Mouse (Mus musculus) hindbrain, embryonic 13.5 days (tissue): ENCODE results near the gene Arhgap6. TPM values are rescaled to one million over a fixed set of nuclear protein-coding genes. Genes with fewer than 3 reads are reported as not detected.

Experiments
- ATAC-seq: fragments of 200-750 bp; cut with Nextera tagmentation; 2 replicates; pipeline ENCODE4 v1.8.0; 2017; ENCODE audit warnings: moderate TSS enrichment; ENCODE audit not compliant: low FRiP score
- H3K27ac ChIP-seq: fragments of 300-500 bp; sonication (generic); 2 replicates; pipeline ENCODE4 v1.5.1; 2015; ENCODE audit warnings: inconsistent platforms, mild to moderate bottlenecking, moderate library complexity
- H3K27me3 ChIP-seq: fragments of 300-500 bp; sonication (generic); 2 replicates; pipeline ENCODE4 v1.6.1; 2015; ENCODE audit warnings: mild to moderate bottlenecking, inconsistent platforms
- H3K36me3 ChIP-seq: fragments of 300-500 bp; sonication (generic); 2 replicates; pipeline ENCODE4 v1.6.1; 2015; ENCODE audit warnings: mild to moderate bottlenecking, inconsistent platforms
- H3K4me1 ChIP-seq: fragments of 300-500 bp; sonication (generic); replicated peaks from 2 replicates; pipeline ENCODE4 v1.6.1; 2015; ENCODE audit warnings: inconsistent platforms
- H3K4me2 ChIP-seq: fragments of 300-500 bp; sonication (generic); 2 replicates; pipeline ENCODE4 v1.6.1; 2015; ENCODE audit warnings: inconsistent platforms, mild to moderate bottlenecking, moderate library complexity
- H3K4me3 ChIP-seq: fragments of 300-500 bp; sonication (generic); 2 replicates; pipeline ENCODE4 v1.5.1; 2015; ENCODE audit warnings: mild to moderate bottlenecking, inconsistent platforms
- H3K9ac ChIP-seq: fragments of 300-500 bp; sonication (generic); 2 replicates; pipeline ENCODE4 v1.6.1; 2015; ENCODE audit warnings: mild to moderate bottlenecking, inconsistent platforms
- H3K9me3 ChIP-seq: fragments of 300-500 bp; sonication (generic); 2 replicates; pipeline ENCODE4 v1.6.1; 2016; ENCODE audit warnings: inconsistent platforms
- WGBS: fragments of 180-500 bp; shearing (Covaris S2); methylation state at CpG from one replicate; pipeline ENCODE4 v1.1.7; 2015; 5-methylcytosine and 5-hydroxymethylcytosine counted together
- polyA plus RNA-seq: library from polyadenylated mRNA; unstranded; fragments of >200 nt; fragmentation: Nextera tagmentation; extraction: Ambion mirVana; gene quantifications from 2 replicates; pipeline ENCODE4 v1.2.1, GENCODE M21; 2015

Arhgap6 gene
- polyA plus RNA-seq, 1 experiment from 2014 or later: 1.3 TPM

- Histone ChIP-seq H3K27me3 (peaks cover 6% of the 10 kb centered on the region; the same call in 1 of the 2 replicates), H3K27ac (no peak overlapping the region), H3K9ac (no peak overlapping the region), H3K9me3 (no peaks in the 10 kb centered on the region), H3K4me2 (no peak overlapping the region), H3K4me3 (no peak overlapping the region), H3K36me3 (no peaks in the 10 kb centered on the region), H3K4me1 (no peaks in the 10 kb centered on the region)
- ATAC-seq: no peak
Measured at GRCm38 (mm10) chrX:169153805-169154204, 358.9 kb downstream of the Arhgap6 start.

- WGBS: 84% methylated on average over 6 of the region's 6 CpGs
- no peak overlapping the region for H3K4me3 ChIP-seq
- H3K9ac ChIP-seq: no peak overlapping the region
- ATAC-seq: no peak
- H3K9me3 ChIP-seq: no peaks in the 10 kb centered on the region
- no peak overlapping the region for H3K4me2 ChIP-seq
- H3K36me3 ChIP-seq: no peaks in the 10 kb centered on the region
- H3K27ac ChIP-seq: no peak overlapping the region
- no peaks in the 10 kb centered on the region for H3K4me1 ChIP-seq
- H3K27me3 ChIP-seq: no peaks in the 10 kb centered on the region
Measured at GRCm38 (mm10) chrX:169158385-169158784, 363.5 kb downstream of the Arhgap6 start.

- no peak overlapping the region for H3K4me3 ChIP-seq
- ATAC-seq: no peak
Measured at GRCm38 (mm10) chrX:169170981-169171380, 376.1 kb downstream of the Arhgap6 start.

GRCm38 (mm10) chrX:169173796-169174195 lies 378.9 kb downstream of the Arhgap6 start:
- H3K9ac ChIP-seq: no peak overlapping the region
- no peak overlapping the region for H3K4me2 ChIP-seq
- no peak for ATAC-seq
- no peaks in the 10 kb centered on the region for H3K4me1 ChIP-seq
- H3K9me3 ChIP-seq: no peaks in the 10 kb centered on the region
- H3K27me3 ChIP-seq: peaks cover 26% of the 10 kb centered on the region; the same call in 1 of the 2 replicates
- H3K36me3 ChIP-seq: no peaks in the 10 kb centered on the region
- no peak overlapping the region for H3K27ac ChIP-seq
- no peak overlapping the region for H3K4me3 ChIP-seq
- 89% methylated on average over 1 of the region's 1 CpGs for WGBS

More at GRCm38 (mm10) chrX:169170981-169171380, 376.1 kb downstream of the Arhgap6 start:
- H3K36me3 ChIP-seq: no peaks in the 10 kb centered on the region
- peaks cover 21% of the 10 kb centered on the region; the same call in 1 of the 2 replicates for H3K27me3 ChIP-seq
- H3K4me1 ChIP-seq: no peaks in the 10 kb centered on the region
- H3K9ac ChIP-seq: no peak overlapping the region
- no peak overlapping the region for H3K4me2 ChIP-seq
- 88% methylated on average over 2 of the region's 2 CpGs for WGBS
- H3K9me3 ChIP-seq: no peaks in the 10 kb centered on the region
- H3K27ac ChIP-seq: no peak overlapping the region

GRCm38 (mm10) chrX:169178634-169179033 lies 383.7 kb downstream of the Arhgap6 start:
- no peaks in the 10 kb centered on the region for H3K4me1 ChIP-seq
- H3K27me3 ChIP-seq: peaks cover 20% of the 10 kb centered on the region; the same call in 1 of the 2 replicates
- H3K9me3 ChIP-seq: no peaks in the 10 kb centered on the region
- H3K4me2 ChIP-seq: no peak overlapping the region
- no peaks in the 10 kb centered on the region for H3K36me3 ChIP-seq
- no peak overlapping the region for H3K4me3 ChIP-seq
- no peak for ATAC-seq
- no peak overlapping the region for H3K27ac ChIP-seq
- 71% methylated on average over 2 of the region's 2 CpGs for WGBS
- no peak overlapping the region for H3K9ac ChIP-seq

GRCm38 (mm10) chrX:169187100-169187499 lies 392.2 kb downstream of the Arhgap6 start, which contains the start of gene Amelx:
TSS of gene Amelx (minus strand) at chrX:169187200.
- Histone ChIP-seq H3K27ac (no peak within 1 kb of the TSS), H3K4me3 (no peak within 1 kb of the TSS), H3K36me3 (no peaks in the 10 kb centered on the region), H3K4me1 (no peaks in the 10 kb centered on the region), H3K9ac (no peak within 1 kb of the TSS), H3K27me3 (peaks cover 15% of the 10 kb centered on the region; the same call in 1 of the 2 replicates), H3K9me3 (no peaks in the 10 kb centered on the region), H3K4me2 (no peak within 1 kb of the TSS)
- ATAC-seq: no peak
- WGBS: 90% methylated on average over 5 of the region's 5 CpGs

- H3K27ac ChIP-seq: no peak overlapping the region
- 71% methylated on average over 3 of the region's 3 CpGs for WGBS
- H3K4me3 ChIP-seq: no peak overlapping the region
- no peak overlapping the region for H3K9ac ChIP-seq
- no peaks in the 10 kb centered on the region for H3K36me3 ChIP-seq
- peaks cover 33% of the 10 kb centered on the region for H3K27me3 ChIP-seq
- no peaks in the 10 kb centered on the region for H3K4me1 ChIP-seq
- H3K4me2 ChIP-seq: no peak overlapping the region
- H3K9me3 ChIP-seq: no peaks in the 10 kb centered on the region
- ATAC-seq: no peak
Measured at GRCm38 (mm10) chrX:169210019-169210418, 415.1 kb downstream of the Arhgap6 start.

- WGBS: 71% methylated on average over 8 of the region's 8 CpGs
- Histone ChIP-seq H3K9ac (no peak overlapping the region), H3K36me3 (no peaks in the 10 kb centered on the region), H3K4me2 (no peak overlapping the region), H3K4me1 (no peaks in the 10 kb centered on the region), H3K4me3 (no peak overlapping the region), H3K9me3 (no peaks in the 10 kb centered on the region), H3K27ac (no peak overlapping the region), H3K27me3 (peaks cover 29% of the 10 kb centered on the region)
- ATAC-seq: no peak
Measured at GRCm38 (mm10) chrX:169220064-169220463, 425.2 kb downstream of the Arhgap6 start.

GRCm38 (mm10) chrX:169222357-169223062 lies 427.6 kb downstream of the Arhgap6 start:
- Histone ChIP-seq H3K9me3 (no peaks in the 10 kb centered on the region), H3K36me3 (no peaks in the 10 kb centered on the region), H3K4me2 (no peak overlapping the region), H3K27ac (no peak overlapping the region), H3K4me1 (no peaks in the 10 kb centered on the region), H3K27me3 (peaks cover 22% of the 10 kb centered on the region), H3K4me3 (no peak overlapping the region), H3K9ac (no peak overlapping the region)
- ATAC-seq: no peak
- WGBS: 89% methylated on average over 3 of the region's 3 CpGs

GRCm38 (mm10) chrX:169255915-169256314 lies 461.0 kb downstream of the Arhgap6 start:
- Histone ChIP-seq H3K9me3 (no peaks in the 10 kb centered on the region), H3K4me1 (no peaks in the 10 kb centered on the region), H3K9ac (no peak overlapping the region), H3K27ac (no peak overlapping the region), H3K27me3 (peaks cover 12% of the 10 kb centered on the region; the same call in 1 of the 2 replicates), H3K4me3 (no peak overlapping the region), H3K36me3 (no peaks in the 10 kb centered on the region), H3K4me2 (no peak overlapping the region)
- WGBS: 88% methylated on average over 1 of the region's 1 CpGs
- no peak for ATAC-seq

- Histone ChIP-seq H3K27me3 (peaks cover 14% of the 10 kb centered on the region; the same call in 1 of the 2 replicates), H3K4me1 (no peaks in the 10 kb centered on the region), H3K9ac (no peak overlapping the region), H3K4me2 (no peak overlapping the region), H3K27ac (no peak overlapping the region), H3K4me3 (no peak overlapping the region), H3K36me3 (no peaks in the 10 kb centered on the region), H3K9me3 (no peaks in the 10 kb centered on the region)
- no peak for ATAC-seq
Measured at GRCm38 (mm10) chrX:169256741-169257140, 461.8 kb downstream of the Arhgap6 start.

- H3K9me3 ChIP-seq: no peaks in the 10 kb centered on the region
- H3K4me1 ChIP-seq: no peaks in the 10 kb centered on the region
- WGBS: 84% methylated on average over 3 of the region's 3 CpGs
- no peak overlapping the region for H3K4me3 ChIP-seq
- no peaks in the 10 kb centered on the region for H3K36me3 ChIP-seq
- no peak for ATAC-seq
- H3K4me2 ChIP-seq: no peak overlapping the region
- no peak overlapping the region for H3K27ac ChIP-seq
- H3K27me3 ChIP-seq: peaks cover 29% of the 10 kb centered on the region; the same call in 1 of the 2 replicates
- H3K9ac ChIP-seq: no peak overlapping the region
Measured at GRCm38 (mm10) chrX:169261034-169261433, 466.1 kb downstream of the Arhgap6 start.

- H3K36me3 ChIP-seq: no peaks in the 10 kb centered on the region
- no peaks in the 10 kb centered on the region for H3K9me3 ChIP-seq
- 76% methylated on average over 2 of the region's 2 CpGs for WGBS
- H3K27ac ChIP-seq: no peak overlapping the region
- no peak for ATAC-seq
- no peak overlapping the region for H3K4me2 ChIP-seq
- no peak overlapping the region for H3K4me3 ChIP-seq
- no peaks in the 10 kb centered on the region for H3K4me1 ChIP-seq
- H3K27me3 ChIP-seq: peaks cover 26% of the 10 kb centered on the region; the same call in 1 of the 2 replicates
- H3K9ac ChIP-seq: no peak overlapping the region
Measured at GRCm38 (mm10) chrX:169262212-169262611, 467.3 kb downstream of the Arhgap6 start.
